Mouse (Mus musculus) G1E (cell line): ENCODE measurements at regions not wholly inside any gene's neighbourhood (a gene's known extent, or its start where the extent isn't known, plus 50 kb on each side); places are given as distances from the start of the nearest gene placed in this dataset.

Experiments used
- ATAC-seq: 2 replicates; pipeline ENCODE4 v1.8.0; 2016; ENCODE audit warnings: mild to moderate bottlenecking; ENCODE audit not compliant: insufficient number of reproducible peaks, poor library complexity, low FRiP score, severe bottlenecking; ENCODE audit errors: extremely low read depth
- DNase-seq: peaks from one replicate; pipeline ENCODE4 v3.0.0; 2012; ENCODE audit warnings: low spot score
- H3K27me3 ChIP-seq: 2 replicates; pipeline ENCODE4 v1.6.1; 2012; ENCODE audit warnings: mild to moderate bottlenecking, low read length, inconsistent platforms; ENCODE audit not compliant: insufficient read depth
- H3K36me3 ChIP-seq: replicated peaks from 2 replicates; pipeline ENCODE3; 2012; ENCODE audit warnings: mild to moderate bottlenecking, inconsistent platforms
- H3K4me1 ChIP-seq: 2 replicates; pipeline ENCODE4 v1.6.1; 2012; ENCODE audit warnings: low read depth, low read length, inconsistent platforms, mixed read lengths; ENCODE audit not compliant: insufficient read depth
- H3K4me3 ChIP-seq: 2 replicates; pipeline ENCODE4 v1.5.1; 2012; ENCODE audit warnings: low read depth, mild to moderate bottlenecking, inconsistent platforms, low read length, moderate library complexity, mixed read lengths
- H3K9me3 ChIP-seq: replicated peaks from 2 replicates; pipeline ENCODE4 v1.6.1; 2012; ENCODE audit warnings: inconsistent platforms
- CTCF ChIP-seq: IDR thresholded peaks from 2 replicates; pipeline ENCODE4 v1.5.1; 2012; ENCODE audit warnings: low read depth, low read length, inconsistent platforms, mixed read lengths
- GATA1 ChIP-seq: IDR thresholded peaks from 2 replicates; pipeline ENCODE4 v1.6.1; 2012; ENCODE audit warnings: borderline replicate concordance, low read length, inconsistent platforms, mixed read lengths
- GATA2 ChIP-seq: IDR thresholded peaks from 2 replicates; pipeline ENCODE4 v1.6.1; 2012; ENCODE audit warnings: low read depth, low read length, inconsistent platforms, borderline replicate concordance
- POLR2AphosphoS5 ChIP-seq: IDR thresholded peaks from 2 replicates; pipeline ENCODE4 v1.6.1; 2012; ENCODE audit warnings: low read depth, low read length, inconsistent platforms; ENCODE audit not compliant: insufficient replicate concordance
- TAL1 ChIP-seq: conservative IDR thresholded peaks from 2 replicates; pipeline ENCODE4 v1.6.1; 2012; ENCODE audit warnings: low read depth, low read length, inconsistent platforms, mixed read lengths

DNA sequence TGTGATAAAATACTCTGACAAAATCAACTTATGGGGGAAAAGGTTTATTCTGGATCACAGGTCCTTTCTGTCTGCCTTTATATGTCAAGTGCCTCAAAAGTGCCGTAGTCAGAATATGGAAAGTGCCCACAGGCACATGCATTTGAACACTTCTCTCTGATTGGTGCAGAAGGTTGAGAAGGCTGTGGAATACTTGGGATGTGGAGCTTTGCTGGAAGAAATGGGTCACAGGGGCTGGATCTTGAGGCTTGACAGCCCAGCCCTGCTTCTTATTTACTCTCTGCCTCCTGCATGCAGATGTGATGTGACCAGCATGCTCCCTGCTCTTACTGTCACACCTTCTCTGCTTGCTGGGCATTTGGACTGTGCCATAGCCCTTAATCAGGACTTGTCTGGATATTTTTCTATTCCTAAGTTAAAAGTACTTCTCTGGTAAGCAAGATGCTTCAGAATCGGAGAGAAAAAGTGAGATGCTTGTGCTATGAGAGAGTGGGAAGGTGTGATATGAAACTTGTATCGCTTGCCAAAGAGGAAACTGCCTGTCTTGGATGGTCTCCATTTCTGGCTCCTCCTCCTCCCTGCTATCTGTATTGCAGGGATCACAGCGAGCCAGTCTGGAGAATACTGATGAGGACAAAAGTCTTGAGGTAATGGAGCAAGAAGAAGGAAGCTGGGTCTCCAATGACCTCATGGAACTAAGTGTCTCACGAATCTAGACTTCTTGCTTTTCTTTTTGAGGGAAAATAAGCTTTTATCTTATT is 54.5 kb upstream of the Usp38 start:
- no peak overlapping the region for H3K4me3 ChIP-seq
- TF ChIP-seq GATA2 (no peak), POLR2AphosphoS5 (no peak), GATA1 (no peak), TAL1 (no peak), CTCF (no peak)
- H3K36me3 ChIP-seq = no peaks in the 10 kb centered on the region
- H3K9me3 ChIP-seq = no peaks in the 10 kb centered on the region
- no peak for DNase-seq
- H3K27me3 ChIP-seq = peaks cover 9% of the 10 kb centered on the region; the same call in 1 of the 2 replicates
- H3K4me1 ChIP-seq = no peaks in the 10 kb centered on the region
- ATAC-seq = no peak

GRCm38 (mm10) chr8:81068519-81068918 is 53.8 kb upstream of the Usp38 start:
- Histone ChIP-seq H3K4me1 (no peaks in the 10 kb centered on the region), H3K36me3 (no peaks in the 10 kb centered on the region), H3K27me3 (peaks cover 9% of the 10 kb centered on the region; the same call in 1 of the 2 replicates), H3K4me3 (no peak overlapping the region), H3K9me3 (no peaks in the 10 kb centered on the region)
- TF ChIP-seq CTCF (no peak), POLR2AphosphoS5 (no peak), TAL1 (no peak), GATA2 (no peak), GATA1 (no peak)
- ATAC-seq = no peak
- no peak for DNase-seq

GRCm38 (mm10) chr8:81066765-81067164 is 52.0 kb upstream of the Usp38 start:
- H3K9me3 ChIP-seq = no peaks in the 10 kb centered on the region
- ATAC-seq (no peak), DNase-seq (no peak)
- no peak overlapping the region for H3K4me3 ChIP-seq
- no peaks in the 10 kb centered on the region for H3K4me1 ChIP-seq
- TF ChIP-seq GATA1 (no peak), TAL1 (no peak), CTCF (no peak), GATA2 (no peak), POLR2AphosphoS5 (no peak)
- peaks cover 9% of the 10 kb centered on the region; the same call in 1 of the 2 replicates for H3K27me3 ChIP-seq
- no peaks in the 10 kb centered on the region for H3K36me3 ChIP-seq
